Mouse (Mus musculus) NIH3T3 (cell line): ENCODE results near the gene Zfp239.
"Not testable (repeated sequence)": the region's sequence is repeated elsewhere in the genome, so short reads cannot be mapped to it uniquely, and the experiment has no call there.

Source experiments
- DNase-seq: peaks from one replicate; pipeline ENCODE4 v3.0.0-alpha.2; 2012; ENCODE audit warnings: low read depth

Gene Zfp239

DNA sequence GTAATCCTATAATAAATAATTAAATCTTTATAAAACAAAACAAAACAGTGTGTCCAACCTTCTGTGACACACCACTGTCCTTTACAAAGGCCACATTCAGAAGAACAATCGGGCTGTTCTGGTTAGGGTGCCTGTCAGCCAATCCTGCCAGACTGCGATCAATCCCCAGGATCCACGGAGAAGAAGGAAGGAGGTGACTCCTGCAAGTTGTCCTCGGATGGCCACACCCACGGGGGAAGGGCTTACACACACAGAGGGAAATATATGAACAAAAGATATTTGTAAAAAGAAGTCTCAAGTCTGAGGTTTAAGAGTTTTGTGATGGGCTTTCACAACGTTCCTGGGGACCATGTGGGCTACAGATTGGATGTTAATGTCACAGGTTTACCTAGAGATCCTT lies at the start of gene Zfp239:
Gene Zfp239 (plus strand): TSS at position 253 of the 400 bp plus-strand sequence.
- DNase-seq, result no peak

DNA sequence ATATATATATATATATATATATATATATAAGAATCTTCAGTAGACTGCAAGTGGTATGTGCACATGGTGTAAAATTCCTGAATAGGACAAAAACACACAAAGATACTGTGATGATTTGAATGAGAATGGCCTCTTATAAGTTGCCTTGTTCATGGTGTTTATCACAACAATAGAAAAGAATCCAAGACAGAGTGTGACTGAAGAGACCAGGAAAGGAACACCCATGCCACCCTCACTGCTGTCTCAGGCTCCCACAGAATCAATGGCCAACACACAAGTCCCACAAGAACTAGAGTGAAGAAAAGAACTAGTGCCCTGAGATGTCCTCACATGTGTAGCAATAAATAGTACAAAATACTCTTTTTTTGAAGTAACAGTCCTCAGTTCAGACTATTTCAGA lies 47.2 kb upstream of the Zfp239 start:
- DNase-seq, result no peak

DNA sequence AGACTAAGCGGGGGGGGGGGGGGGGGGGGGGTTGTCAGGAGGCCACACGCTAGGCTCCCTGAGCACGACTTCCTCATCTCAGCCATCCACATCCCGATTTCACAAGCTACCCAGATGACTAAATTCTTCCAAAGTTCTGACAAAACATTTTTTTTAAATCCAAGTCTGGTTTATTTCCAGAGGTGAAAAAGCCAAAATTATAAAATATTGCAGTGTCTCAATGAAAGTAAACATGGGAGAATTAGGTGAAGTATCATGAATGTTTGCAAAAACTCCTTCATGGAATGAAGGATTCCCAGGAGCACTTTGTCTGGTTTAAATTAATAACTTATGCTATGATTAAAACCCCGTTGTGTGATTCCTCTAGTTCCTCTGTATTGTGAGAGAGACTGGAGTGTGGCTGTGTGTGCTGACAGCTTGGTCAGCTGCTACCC lies 44.8 kb upstream of the Zfp239 start:
- DNase-seq, result peak; percentile 77

DNA sequence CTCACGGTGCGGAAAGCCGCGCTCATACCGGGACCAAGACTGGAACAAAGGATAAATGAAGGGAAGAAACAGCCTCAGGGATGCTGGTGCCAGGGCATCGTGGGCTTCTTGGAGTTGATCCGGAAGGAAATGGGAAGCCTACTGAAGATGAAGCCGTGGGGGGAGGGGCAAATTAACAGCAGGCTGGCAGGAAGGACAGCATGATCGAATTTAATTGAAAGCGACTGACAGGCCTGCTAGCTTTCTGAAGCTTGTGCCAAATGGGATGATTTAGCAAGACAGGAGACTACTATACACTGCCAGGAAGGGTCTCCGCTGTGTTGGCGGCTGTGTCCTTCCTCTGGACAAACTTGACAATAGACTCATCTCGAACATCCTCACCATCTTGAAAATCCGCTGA lies 41.6 kb upstream of the Zfp239 start:
- no peak for DNase-seq

DNA sequence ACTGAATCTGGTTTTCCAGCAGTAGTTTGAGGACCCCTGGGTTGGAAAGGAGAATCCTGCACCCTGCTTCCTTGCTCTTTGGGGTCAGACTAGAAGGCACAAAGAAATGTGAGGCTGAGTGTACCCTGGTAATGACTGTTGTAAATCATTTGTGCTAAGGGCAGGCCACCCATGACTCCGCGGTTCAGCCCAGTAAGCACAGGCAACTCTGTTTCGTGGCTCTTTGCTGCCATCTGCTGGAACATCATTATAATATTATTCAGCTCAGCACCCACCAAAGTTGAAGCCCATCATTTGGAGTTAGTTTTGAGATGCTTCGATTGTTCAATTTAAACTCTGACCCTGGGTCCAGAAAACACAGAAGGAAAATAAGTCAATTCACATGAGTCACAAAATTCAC lies 36.5 kb upstream of the Zfp239 start:
- peak; percentile 91 for DNase-seq

DNA sequence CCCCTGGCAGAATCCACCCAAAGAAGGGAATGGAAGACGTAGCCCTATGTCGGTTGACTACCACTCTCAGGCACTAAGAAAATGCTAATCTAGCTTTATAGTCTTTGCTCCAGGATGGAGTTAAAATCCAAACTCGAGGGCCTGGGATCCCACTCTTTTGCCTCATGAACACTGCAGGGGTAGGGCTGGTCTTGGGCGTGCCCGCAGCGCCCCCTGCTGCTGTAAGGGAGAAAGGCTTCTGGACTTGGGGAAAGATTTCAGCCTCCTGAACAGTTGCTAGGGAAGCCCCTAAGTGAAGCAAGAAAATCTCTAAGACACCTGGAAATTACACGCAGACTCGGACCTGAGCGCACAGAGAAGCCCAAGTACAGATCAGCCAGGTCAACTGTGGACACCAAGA lies 33.6 kb upstream of the Zfp239 start:
- peak; percentile 93 for DNase-seq

DNA sequence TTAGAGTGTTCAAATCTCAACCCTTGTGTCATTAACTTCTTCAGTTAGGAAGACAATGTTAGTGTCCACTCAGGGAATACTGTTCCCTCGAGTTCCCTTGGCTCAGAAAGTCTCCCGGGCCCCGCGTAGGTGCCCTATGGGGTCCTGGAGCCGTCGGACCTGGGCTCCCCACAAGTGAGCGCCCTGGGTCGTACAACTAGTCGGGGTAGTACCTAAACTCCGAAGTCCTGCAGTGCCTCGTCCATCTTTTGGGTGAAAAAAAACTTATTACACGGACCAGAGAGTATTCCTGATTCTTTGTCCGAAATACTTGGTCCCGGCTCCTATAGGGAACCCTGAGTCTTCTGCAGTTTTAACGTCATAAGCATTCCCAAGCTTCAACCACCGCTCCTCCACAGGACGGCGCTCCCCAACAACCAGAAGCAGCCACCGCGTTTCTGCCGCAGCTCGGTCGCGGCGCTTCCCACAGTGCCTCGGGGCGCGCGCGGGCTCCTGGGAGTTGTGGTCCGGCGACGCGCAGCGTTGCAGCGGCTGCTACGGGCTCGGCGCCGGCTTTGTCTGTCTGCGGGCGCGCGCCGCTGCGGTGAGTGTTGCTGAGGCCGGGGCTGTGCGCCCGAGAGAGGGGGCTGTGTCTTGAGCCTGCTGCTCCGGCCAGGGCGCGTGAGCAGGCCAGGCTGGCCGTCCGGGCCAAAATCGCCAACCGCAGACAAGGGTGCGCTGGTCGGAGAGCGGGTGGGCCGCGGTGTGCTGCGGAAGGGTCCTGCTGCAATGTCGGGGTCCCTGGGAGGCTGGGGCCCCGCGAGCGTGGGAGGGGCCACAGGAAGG lies 21.0 kb upstream of the Zfp239 start, which contains the start of gene Zfp637:
Gene Zfp637 (plus strand): TSS at position 495 of the 825 bp plus-strand sequence.
- peak; percentile 99 for DNase-seq

DNA sequence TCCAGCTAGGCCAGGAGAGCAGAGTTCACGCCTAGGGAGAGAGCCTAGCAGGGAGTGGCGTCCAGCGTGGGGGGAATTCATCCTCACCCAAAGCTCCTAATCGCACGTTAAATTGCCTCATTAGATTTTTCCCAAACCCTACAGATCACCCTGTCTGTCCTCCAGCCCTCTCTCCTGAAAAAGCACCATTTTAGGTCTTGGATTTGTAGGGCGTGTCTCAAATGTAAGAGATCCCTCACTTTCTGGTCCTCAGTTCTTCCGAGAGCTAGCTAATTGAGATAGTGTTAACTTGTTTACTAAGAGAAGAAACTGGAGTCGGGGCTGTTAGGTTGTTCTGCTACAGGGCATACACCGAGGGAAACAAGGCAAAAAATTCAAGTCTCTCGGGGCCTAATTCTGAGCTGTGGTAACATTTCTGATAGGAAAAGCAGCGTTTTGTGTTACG lies 20.4 kb upstream of the Zfp239 start:
- no peak for DNase-seq

DNA sequence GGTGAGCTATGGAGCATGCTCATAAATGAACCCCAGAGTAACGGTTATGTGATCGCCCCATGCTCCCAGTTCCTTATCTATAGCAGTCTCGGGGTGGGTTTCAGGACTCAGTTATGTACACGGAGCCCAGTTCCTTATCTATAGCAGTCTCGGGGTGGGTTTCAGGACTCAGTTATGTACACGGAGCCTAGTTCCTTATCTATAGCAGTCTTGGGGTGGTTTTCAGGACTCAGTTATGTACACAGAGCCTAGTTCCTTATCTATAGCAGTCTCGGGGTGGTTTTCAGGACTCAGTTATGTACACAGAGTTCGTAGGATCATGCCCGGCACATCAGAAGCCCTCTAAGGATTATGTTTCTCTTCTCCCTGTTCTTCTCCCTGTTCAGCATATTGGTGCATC lies 17.3 kb upstream of the Zfp239 start:
- no peak for DNase-seq

DNA sequence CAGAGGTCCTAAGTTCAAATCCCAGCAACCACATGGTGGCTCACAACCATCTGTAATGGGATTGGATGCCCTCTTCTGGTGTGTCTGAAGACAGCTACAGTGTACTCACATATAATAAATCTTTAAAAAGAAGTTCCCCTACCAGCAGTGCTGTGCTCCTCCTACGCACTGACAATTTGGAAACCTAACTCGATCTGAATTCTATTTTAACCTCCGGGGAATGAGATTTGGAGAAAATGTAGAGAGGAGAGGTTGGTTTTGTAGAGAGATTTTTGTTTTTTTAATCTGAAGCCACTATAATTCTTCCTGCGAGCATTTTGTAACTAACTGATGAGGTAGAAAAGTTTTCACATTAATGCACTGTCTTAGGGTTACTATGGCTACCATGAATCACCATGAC lies 15.2 kb upstream of the Zfp239 start:
- not testable (repeated sequence) for DNase-seq

DNA sequence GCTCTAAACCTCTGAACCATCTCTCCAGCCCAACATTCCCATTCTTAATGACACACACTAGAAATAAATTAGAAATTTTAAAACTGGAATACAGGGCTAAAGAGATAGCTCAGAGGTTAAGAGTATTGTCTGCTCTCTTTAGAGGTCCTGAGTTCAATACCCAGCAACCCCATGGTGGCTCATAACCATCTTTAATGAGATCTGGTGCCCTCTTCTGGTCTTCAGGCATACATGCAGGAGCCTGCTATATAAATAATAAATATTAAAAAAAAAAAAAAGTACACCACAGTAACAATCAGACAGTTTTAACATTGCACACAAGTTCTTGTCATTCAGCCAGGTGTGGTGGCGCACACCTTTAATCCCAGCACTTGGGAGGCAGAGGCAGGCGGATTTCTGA lies 14.1 kb upstream of the Zfp239 start:
- peak; percentile 37 for DNase-seq

DNA sequence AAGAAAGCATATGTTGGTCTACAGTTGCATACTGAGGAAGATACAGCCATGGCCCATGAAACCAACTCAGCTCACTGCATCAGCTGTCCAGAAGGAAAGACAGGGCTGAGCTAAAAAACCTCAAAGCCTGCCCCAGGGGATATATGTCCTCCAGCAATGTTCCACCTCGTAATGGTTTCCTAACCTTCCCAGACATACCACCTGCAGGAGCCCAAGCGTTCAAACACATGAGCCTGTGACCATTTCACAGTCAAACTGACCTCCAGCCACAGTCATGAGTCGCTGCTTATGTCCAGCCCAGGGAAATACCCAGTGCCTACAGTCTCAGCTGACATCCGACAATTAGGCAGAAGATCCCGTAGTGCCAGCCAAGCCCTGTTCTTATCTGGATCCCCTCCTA lies 13.3 kb upstream of the Zfp239 start:
- DNase-seq, result no peak

DNA sequence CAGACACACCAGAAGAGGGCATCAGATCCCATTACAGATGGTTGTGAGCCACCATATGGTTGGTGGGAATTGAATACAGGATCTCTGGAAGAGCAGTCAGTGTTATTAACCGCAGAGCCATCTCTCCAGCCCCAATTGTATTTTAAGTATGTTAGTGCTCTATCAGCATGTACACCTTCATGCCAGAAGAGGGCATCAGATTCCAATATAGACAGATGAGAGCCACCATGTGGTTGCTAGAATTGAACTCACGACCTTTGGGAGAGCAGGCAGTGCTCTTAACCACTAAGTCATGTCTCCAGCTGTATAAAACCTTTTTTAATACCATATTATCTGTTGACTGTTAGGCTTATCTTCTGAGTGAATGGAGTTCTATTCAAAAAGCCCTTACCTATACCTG lies 10.2 kb upstream of the Zfp239 start:
- DNase-seq, result peak; percentile 40

DNA sequence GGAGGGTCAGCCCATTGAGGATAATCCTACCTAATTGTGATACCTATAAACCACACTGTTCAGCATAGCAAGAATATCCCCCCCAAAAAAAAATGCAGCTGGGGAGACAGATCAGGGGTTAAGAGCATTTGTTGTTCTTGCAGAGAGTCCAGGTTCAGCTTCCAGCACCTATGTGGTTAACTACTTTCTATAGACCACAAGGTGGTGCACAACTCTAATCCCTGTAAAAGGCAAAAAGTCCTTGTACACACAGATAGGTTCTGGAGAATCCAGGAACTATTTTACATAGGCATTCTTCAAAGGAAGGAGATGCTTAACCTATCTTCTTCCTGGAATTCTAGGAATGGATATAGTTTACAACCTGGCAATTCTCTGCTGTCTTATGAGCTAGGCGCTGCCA lies 3.9 kb upstream of the Zfp239 start:
- peak; percentile 60 for DNase-seq

DNA sequence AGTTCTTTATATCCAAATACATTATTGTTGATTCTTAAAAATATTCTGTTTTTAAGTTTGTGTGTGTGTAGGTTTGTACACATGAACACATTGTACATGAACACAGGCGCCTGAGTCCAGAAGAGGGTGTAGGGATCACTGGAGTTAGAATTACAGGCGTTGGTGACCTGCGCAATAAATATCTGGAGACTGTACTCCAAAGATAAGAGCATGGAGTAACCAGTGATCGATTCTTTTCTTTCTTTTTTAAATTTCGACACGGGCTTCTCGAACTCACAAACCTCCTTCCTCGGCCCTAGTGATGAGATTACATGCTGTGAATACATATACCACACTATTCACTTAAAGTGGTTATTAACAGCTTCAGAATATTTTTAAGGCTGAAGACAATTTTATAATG lies 565 bp downstream of the Zfp239 start:
- no peak for DNase-seq

DNA sequence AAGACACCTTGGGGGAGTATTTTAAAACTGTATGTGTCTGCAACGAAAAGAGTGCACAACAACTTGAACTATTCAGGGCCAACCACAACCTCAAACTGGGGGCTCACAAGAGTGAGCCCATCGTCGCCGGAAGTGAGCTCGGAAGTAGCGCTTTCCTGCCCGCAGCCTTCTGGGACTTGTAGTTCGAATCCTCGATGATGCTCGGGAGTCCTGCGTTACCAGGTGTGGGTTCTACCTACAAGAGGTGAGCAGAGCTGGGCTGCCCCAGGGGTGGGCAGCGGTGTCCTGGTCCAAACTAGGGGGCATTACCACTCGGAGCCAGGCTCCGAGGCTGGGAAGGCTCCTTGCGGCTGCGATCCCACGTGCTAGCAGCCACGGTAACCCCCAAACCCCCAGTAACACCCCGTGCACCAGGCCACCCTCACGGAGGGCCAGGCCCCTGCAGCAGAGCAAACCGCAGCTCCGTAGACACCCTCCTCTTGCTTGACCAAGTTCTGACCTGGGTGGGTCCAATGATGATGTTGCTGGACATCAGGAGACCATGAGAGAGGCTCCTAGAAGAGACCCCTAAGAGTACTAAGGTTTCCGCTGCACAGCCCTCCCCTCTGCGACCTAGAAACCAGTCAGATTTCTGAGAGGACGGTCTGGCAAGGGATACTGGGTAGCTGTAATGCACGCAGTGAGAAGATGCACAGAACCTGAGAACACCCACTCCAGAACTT lies 1.2 kb downstream of the Zfp239 start:
- peak; percentile 81 for DNase-seq

DNA sequence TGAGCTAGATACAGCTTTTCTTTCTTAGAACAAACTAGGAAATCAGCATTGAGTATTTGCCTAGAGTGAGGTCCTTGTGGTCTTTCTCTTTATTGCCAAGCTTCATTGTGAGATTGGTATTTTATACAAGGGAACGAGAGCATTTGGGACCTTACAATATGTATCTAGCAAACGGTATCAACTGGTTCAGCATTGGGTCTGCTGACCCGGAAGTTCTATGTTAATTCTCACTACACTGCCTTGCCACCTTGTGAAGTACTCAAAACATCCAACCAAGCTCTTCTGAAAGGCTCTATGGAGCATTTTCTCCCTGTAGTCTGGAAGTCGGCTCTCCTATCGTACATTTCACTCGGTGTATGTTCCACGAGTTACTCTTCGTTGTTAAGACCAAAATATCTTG lies 1.9 kb downstream of the Zfp239 start:
- no peak for DNase-seq

DNA sequence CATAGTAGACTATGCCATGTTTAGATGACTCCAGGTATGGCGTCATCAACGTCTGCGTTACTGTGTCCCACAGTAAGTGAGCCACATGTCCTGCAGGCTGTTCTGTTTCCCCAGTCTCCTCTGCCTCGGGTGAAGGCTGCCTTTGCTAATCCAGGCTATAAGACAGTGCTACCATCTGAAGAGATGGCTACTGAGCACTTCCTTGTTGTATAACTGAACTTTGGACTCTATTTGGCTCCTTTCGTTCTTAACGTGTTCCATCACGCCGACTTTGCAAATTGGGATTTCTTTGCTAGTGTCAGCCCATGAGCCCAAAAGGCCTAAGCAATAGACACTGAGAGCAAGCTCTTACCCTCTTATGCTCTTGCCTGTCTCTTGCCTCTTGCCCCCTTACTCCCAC lies 6.3 kb downstream of the Zfp239 start:
- no peak for DNase-seq

DNA sequence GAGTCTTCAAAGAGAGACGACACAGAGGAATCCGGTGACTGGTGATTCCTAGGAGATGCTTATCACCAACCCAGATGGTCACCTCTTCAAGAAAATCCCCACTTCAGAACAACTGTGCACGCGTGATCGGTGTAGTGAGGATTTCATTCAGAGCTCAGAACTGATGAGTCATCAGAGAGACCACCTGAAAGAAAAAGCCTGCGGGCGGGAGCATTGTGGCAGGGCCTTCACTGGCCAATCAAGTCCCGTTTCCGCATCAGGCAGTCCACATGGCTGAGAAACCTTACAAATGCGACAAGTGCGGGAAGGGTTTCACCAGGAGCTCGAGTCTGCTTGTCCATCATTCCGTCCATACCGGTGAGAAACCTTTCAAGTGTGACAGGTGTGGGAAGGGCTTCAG lies 9.1 kb downstream of the Zfp239 start:
- no peak for DNase-seq

DNA sequence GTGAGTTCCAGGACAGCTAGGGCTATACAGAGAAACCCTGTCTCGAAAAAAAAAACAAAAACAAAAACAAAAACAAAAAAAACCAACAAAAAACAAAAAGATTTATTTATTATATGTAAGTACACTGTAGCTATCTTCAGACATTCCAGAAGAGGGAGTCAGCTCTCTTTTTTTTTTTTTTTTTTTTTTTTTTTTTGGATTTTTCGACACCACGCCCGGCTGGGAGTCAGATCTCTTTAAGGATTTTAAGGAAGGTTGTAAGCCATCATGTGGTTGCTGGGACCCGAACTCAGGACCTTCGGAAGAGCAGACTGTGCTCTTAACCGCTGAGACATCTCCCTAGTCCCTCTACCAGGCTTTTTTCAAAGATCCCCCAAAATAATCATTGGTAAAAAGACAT lies 11.6 kb downstream of the Zfp239 start:
- not testable (repeated sequence) for DNase-seq

DNA sequence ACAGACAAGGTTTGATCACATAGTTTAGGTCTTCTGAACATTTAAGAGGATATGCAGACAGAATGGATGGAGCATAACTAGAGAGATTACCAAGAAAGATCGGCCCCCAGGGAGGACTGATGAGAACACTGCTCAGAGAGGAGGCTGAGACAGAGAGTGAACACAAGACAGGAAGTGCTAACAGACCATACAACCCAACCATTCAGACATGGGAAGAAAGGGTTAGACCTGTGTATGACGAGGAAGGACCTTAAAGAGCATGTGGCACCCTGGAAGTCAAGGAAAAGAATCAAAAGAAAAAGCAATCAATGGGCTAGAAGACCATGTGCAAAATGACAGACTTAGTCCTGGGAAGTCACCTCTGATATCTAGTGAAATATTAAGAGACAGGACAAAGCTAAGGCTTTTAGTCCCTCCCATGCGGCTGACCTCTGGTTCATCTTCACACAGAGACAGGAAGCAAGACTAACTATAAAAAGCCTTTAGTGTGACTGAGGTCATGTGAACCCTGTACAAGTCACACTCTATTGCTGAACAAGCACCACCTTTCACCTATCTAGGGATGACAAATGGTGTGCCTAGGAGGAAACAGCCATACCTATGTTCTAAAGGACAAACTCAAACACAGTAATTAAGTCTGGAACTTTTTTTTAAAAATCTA lies 12.9 kb downstream of the Zfp239 start:
- DNase-seq, result no peak

DNA sequence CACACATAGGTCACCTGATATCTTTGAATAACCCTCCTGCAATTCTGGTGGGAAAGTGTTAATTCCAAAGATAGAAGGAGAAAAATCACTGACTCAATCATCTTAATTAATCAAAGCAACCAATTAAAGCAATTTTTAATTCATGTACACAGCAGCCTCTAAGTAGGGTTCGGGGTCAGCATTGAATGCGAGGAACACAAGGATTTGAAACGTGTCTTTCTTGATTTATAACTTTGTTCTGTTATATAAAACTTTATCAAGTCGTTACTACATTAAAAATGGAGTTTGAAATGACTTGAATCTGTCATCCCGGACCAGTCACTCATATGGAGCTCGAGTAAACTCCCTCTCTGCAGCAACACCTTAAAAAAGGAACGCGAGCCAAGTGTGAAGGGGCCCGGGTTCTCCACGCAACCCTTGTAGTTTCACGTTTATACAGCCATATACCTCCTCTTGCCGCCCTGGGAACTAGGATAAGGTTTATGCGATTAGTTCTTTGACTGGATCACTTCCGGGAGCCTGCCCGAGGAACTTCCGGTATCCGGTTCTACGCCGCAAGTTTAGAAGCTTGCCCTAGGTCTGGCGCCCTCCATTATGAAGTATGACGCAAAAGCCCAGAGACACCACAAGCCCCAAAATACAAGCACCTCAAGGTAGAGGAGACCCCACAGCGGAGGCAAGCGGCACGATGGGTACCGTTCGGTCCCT lies 17.0 kb downstream of the Zfp239 start:
- peak; percentile 94 for DNase-seq
